Mouse (Mus musculus) thymus, adult 2 months (tissue): ENCODE data around the gene Sfxn1.

ENCODE experiments used
- CTCF ChIP-seq: fragments of 200-500 bp; IDR thresholded peaks from 2 replicates; pipeline ENCODE4 v1.5.1; 2012; ENCODE audit warnings: mild to moderate bottlenecking, control low read depth, low read length, moderate library complexity, borderline replicate concordance; ENCODE audit not compliant: control insufficient read depth, poor library complexity, insufficient read depth; ENCODE audit errors: extremely low read depth
- POLR2A ChIP-seq: fragments of 200-500 bp; IDR thresholded peaks from 2 replicates; pipeline ENCODE4 v1.6.1; 2012; ENCODE audit warnings: mild to moderate bottlenecking, low read length, control low read depth, moderate library complexity; ENCODE audit not compliant: control insufficient read depth, poor library complexity, insufficient read depth; ENCODE audit errors: extremely low read depth

GRCm38 (mm10) chr13:54097797-54098196 lies 26.1 kb downstream of the Sfxn1 start:
- TF ChIP-seq CTCF (no peak), POLR2A (no peak)
